Mouse (Mus musculus): ENCODE results near the gene Senp3. TPM values are rescaled to one million over a fixed set of nuclear protein-coding genes. Genes with fewer than 3 reads are reported as not detected.

Gene Senp3
- polyA plus RNA-seq, 1 experiment from 2014 or later, result 36.0 TPM

- WGBS, result under 1% methylated on average over 47 of the region's 48 CpGs
- peak; percentile 96 for ATAC-seq
- peak within 1 kb of the TSS; percentile 96 for H3K27ac ChIP-seq (ENCODE audit: low read length)
- TF ChIP-seq EP300 (IDR thresholded peaks at IDR 0.05), result peak; percentile 28; the same call in 1 of the 2 replicates
- TF ChIP-seq CTCF (IDR thresholded peaks at IDR 0.05), result peak; percentile 74
- H3K9me3 ChIP-seq (ENCODE audit: low read length), result no peaks in the 10 kb centered on the region
- H3K9ac ChIP-seq (replicated peaks; ENCODE audit: low read depth), result peak within 1 kb of the TSS; percentile 43
- peak within 1 kb of the TSS; percentile 54 for H3K4me3 ChIP-seq (ENCODE audit: low read depth, low read length)
- H3K4me2 ChIP-seq (replicated peaks; ENCODE audit: low read depth, low read length), result peak within 1 kb of the TSS; percentile 52
- H3K4me1 ChIP-seq (ENCODE audit: insufficient read depth, low read depth, low read length), result peaks cover 12% of the 10 kb centered on the region; the same call in 1 of the 2 replicates
- 0 out of 2 replicates have a peak, but pooled peaks cover 9% of the 10 kb centered on the region for H3K36me3 ChIP-seq (ENCODE audit: insufficient read depth, low read length)
- H3K27me3 ChIP-seq (replicated peaks; ENCODE audit: insufficient read depth, low read length), result no peaks in the 10 kb centered on the region
- DNase-seq (ENCODE audit: low spot score), result peak; percentile 99
These were observed 19.5 kb downstream of the Senp3 start, which contains the start of gene Mpdu1 for GRCm38 (mm10) chr11:69662213-69662966. TSS of gene Mpdu1 (minus strand) at chr11:69662642.

DNA sequence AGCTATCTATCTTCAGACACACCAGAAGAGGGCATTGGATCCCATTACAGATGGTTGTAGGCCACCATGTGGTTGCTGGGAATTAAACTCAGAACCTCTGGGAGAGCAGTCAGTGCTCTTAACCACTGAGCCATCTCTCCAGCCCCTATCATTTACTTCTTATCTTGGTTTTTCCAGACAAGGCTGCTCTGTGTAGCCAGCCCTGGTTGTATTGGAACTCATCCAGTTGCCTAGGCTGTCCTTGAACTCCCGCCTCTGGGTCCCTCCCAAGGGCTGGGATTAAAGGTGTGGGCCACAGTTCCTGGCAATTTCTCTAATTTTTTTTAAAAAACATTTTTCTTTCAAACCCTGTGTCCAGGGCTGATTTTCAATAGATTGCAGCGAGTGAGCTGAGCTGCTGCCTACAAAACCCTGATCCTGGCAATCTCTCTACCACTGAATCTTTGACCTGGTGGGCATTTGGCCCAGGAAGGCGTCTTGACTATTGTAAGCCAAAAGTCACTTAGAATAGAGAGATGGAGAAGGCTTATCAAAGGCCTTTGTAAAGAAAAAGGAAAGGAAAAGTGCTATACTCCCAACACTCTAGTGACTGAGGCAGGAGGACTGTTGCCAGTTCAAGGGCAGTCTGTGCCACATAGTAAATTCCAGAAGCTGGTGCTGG lies 20.5 kb downstream of the Senp3 start:
- Histone ChIP-seq H3K4me1 (ENCODE audit: insufficient read depth, low read depth, low read length) (peaks cover 12% of the 10 kb centered on the region; the same call in 1 of the 2 replicates), H3K27ac (ENCODE audit: low read length) (peak overlapping the region; percentile 96), H3K4me3 (ENCODE audit: low read depth, low read length) (peak overlapping the region; percentile 54), H3K27me3 (replicated peaks; ENCODE audit: insufficient read depth, low read length) (no peaks in the 10 kb centered on the region), H3K36me3 (ENCODE audit: insufficient read depth, low read length) (0 out of 2 replicates have a peak, but pooled peaks cover 13% of the 10 kb centered on the region), H3K9me3 (ENCODE audit: low read length) (no peaks in the 10 kb centered on the region), H3K4me2 (replicated peaks; ENCODE audit: low read depth, low read length) (peak overlapping the region; percentile 52), H3K9ac (replicated peaks; ENCODE audit: low read depth) (peak overlapping the region; percentile 43; the same call in 1 of the 2 replicates)
- no peak for ATAC-seq
- WGBS, result 53% methylated on average over 3 of the region's 3 CpGs
- TF ChIP-seq CTCF (IDR thresholded peaks at IDR 0.05) (no peak), EP300 (IDR thresholded peaks at IDR 0.05) (no peak)
- no peak for DNase-seq (ENCODE audit: low spot score)

DNA sequence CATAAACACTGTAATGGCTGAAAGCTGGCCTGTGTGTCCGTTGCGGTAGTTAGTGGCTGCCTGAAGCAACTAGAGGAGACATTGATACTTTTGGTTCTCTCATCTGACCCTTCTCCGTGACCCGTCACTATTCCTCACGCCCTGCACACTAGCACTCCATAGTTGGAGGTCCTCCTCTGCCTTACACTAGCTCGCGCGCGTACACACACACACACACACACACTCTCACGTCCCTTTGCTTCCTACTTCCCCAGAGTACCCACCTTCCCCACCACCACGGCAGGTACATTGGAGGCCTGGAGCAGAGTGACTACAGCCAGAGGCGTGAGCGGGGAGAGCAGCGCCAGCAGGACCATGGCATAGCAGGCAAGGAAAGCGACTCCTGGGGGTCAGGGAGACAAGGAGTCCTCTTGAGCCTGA lies 24.4 kb downstream of the Senp3 start:
- ATAC-seq, result no peak
- WGBS, result 83% methylated on average over 15 of the region's 15 CpGs
- Histone ChIP-seq H3K4me2 (replicated peaks; ENCODE audit: low read depth, low read length) (no peak overlapping the region), H3K27me3 (replicated peaks; ENCODE audit: insufficient read depth, low read length) (no peaks in the 10 kb centered on the region), H3K27ac (ENCODE audit: low read length) (no peak overlapping the region), H3K4me3 (ENCODE audit: low read depth, low read length) (no peak overlapping the region), H3K4me1 (ENCODE audit: insufficient read depth, low read depth, low read length) (peaks cover 5% of the 10 kb centered on the region; the same call in 1 of the 2 replicates), H3K9me3 (ENCODE audit: low read length) (no peaks in the 10 kb centered on the region), H3K36me3 (ENCODE audit: insufficient read depth, low read length) (0 out of 2 replicates have a peak, but pooled peaks cover 17% of the 10 kb centered on the region), H3K9ac (replicated peaks; ENCODE audit: low read depth) (no peak overlapping the region)
- TF ChIP-seq CTCF (IDR thresholded peaks at IDR 0.05), result no peak
- no peak for TF ChIP-seq EP300 (IDR thresholded peaks at IDR 0.05)
- no peak for DNase-seq (ENCODE audit: low spot score)

DNA sequence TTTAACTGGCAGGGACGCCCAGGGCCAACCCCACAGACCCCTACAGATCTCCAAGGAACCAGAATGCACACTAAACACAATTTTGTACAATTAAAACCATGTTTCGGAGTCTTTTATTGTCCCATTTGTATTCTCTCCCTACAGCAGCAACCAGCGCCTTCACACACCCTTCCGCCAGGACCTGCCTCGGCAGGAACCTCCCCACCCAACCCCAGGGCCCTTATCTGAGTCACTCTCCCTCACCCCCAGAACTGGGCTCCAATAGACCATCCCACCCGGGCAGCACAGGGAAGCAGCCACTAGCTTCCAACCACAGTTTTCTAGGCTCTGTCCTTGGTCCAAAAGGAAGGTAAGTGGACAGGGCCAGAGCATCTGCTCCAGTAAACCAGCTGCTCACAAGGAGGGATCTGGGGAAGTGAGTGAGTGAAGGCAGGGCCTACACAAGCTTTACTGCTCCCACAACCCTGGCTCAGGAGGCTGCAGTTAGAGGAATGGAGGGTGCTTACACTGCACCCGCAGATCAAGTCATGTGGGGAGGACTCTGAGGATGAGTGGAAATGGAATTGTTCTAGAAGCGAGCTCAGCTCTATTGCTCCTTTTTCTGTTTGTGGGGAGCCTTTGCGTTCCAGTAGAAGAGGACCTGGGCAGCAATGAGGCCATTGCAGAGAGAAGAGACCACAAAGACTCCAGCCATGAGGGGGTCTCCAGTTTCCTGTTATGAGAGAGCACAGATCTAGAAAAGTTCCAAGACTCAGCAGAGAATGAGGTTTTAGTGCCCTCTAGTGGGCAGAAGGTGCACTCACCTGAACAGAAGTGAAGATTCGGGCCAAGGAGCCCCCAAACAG lies 25.0 kb downstream of the Senp3 start:
- 76% methylated on average over 10 of the region's 10 CpGs for WGBS
- Histone ChIP-seq H3K36me3 (ENCODE audit: insufficient read depth, low read length) (0 out of 2 replicates have a peak, but pooled peaks cover 19% of the 10 kb centered on the region), H3K4me1 (ENCODE audit: insufficient read depth, low read depth, low read length) (peaks cover 5% of the 10 kb centered on the region; the same call in 1 of the 2 replicates), H3K27me3 (replicated peaks; ENCODE audit: insufficient read depth, low read length) (no peaks in the 10 kb centered on the region), H3K4me2 (replicated peaks; ENCODE audit: low read depth, low read length) (no peak overlapping the region), H3K9me3 (ENCODE audit: low read length) (no peaks in the 10 kb centered on the region), H3K27ac (ENCODE audit: low read length) (no peak overlapping the region), H3K4me3 (ENCODE audit: low read depth, low read length) (no peak overlapping the region), H3K9ac (replicated peaks; ENCODE audit: low read depth) (no peak overlapping the region)
- TF ChIP-seq CTCF (IDR thresholded peaks at IDR 0.05) (peak; percentile 81), EP300 (IDR thresholded peaks at IDR 0.05) (no peak)
- peak; percentile 77 for DNase-seq (ENCODE audit: low spot score)
- ATAC-seq, result no peak

DNA sequence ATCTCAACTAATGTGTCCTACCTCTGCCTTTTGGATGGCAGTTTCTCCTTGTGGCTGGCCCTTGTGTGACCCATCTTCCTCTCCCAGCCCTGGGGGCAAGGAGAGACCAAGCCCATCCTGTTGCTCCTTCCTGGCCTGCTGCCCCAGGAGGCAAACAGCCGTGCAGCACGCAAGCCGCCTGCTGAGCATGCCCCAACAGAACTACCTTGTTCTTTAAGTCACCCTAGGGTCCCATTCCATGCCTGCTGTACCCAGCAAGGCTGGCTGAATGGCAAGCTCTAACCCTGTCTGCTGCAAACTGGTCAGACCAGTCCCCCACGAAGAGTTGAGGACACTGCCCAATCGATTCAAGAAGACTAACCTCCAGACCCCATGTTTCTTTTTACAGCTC lies 25.8 kb downstream of the Senp3 start:
- H3K4me2 ChIP-seq (replicated peaks; ENCODE audit: low read depth, low read length), result no peak overlapping the region
- WGBS, result 67% methylated on average over 5 of the region's 5 CpGs
- H3K27me3 ChIP-seq (replicated peaks; ENCODE audit: insufficient read depth, low read length), result no peaks in the 10 kb centered on the region
- H3K27ac ChIP-seq (ENCODE audit: low read length), result no peak overlapping the region
- no peaks in the 10 kb centered on the region for H3K9me3 ChIP-seq (ENCODE audit: low read length)
- no peak for DNase-seq (ENCODE audit: low spot score)
- peaks cover 25% of the 10 kb centered on the region; the same call in 1 of the 2 replicates for H3K36me3 ChIP-seq (ENCODE audit: insufficient read depth, low read length)
- no peak overlapping the region for H3K4me3 ChIP-seq (ENCODE audit: low read depth, low read length)
- no peak for ATAC-seq
- H3K4me1 ChIP-seq (ENCODE audit: insufficient read depth, low read depth, low read length), result no peaks in the 10 kb centered on the region
- TF ChIP-seq CTCF (IDR thresholded peaks at IDR 0.05) (0 out of 2 replicates have a peak, but pooled peaks have one; percentile 7), EP300 (IDR thresholded peaks at IDR 0.05) (no peak)
- H3K9ac ChIP-seq (replicated peaks; ENCODE audit: low read depth), result no peak overlapping the region
